Mouse (Mus musculus): Measurements from ENCODE around the gene Smok2a. TPM values are rescaled to one million over a fixed set of nuclear protein-coding genes. Genes with fewer than 3 reads are reported as not detected.
A peak's percentile ranks its signal among the peaks of the same experiment; 100 is the strongest.
"Not testable (repeated sequence)": the region's sequence is repeated elsewhere in the genome, so short reads cannot be mapped to it uniquely, and the experiment has no call there.

Smok2a gene
- polyA plus RNA-seq, 1 experiment, result not detected

- H3K4me1 ChIP-seq (ENCODE audit: control insufficient read depth, insufficient read depth, low read length); H3K36me3 ChIP-seq (ENCODE audit: control insufficient read depth, insufficient read depth, low read length); DNase-seq; H3K27ac ChIP-seq (ENCODE audit: insufficient read depth, low read depth, low read length); H3K4me3 ChIP-seq (ENCODE audit: insufficient read depth, low read depth, low read length); H3K27me3 ChIP-seq (replicated peaks; ENCODE audit: control insufficient read depth, insufficient read depth, low read length): not testable (repeated sequence)
- 83% methylated on average over 10 of the region's 10 CpGs for WGBS
Observed at GRCm38 (mm10) chr17:13190836-13191583, 30.0 kb upstream of the Smok2a start.

DNA sequence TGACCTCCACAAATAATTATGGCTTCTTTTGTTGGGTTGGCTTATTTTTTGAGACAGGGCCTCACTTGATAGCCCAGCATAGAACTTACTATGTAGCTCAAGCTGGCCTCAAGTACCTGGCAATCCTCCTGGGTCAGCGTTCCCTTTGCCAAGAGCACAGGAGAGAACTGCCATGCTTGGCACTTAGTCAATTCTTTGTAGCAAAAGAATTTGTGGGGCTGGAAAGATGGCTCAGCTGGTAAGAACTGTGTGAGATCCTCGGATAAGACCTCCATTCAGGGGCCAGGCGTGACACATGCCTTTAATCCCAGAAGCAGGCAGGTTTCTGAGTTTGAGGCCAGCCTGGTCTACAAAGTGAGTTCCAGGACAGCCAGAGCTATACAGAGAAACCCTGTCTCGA, 24.5 kb upstream of the Smok2a start:
- not testable (repeated sequence) for H3K27me3 ChIP-seq (replicated peaks; ENCODE audit: control insufficient read depth, insufficient read depth, low read length); H3K27ac ChIP-seq (ENCODE audit: insufficient read depth, low read depth, low read length); H3K36me3 ChIP-seq (ENCODE audit: control insufficient read depth, insufficient read depth, low read length); H3K4me3 ChIP-seq (ENCODE audit: insufficient read depth, low read depth, low read length); H3K4me1 ChIP-seq (ENCODE audit: control insufficient read depth, insufficient read depth, low read length)
- WGBS, result 58% methylated on average over 4 of the region's 4 CpGs
- DNase-seq, result peak; percentile 43

- DNase-seq; H3K4me1 ChIP-seq (ENCODE audit: control insufficient read depth, insufficient read depth, low read length); H3K27me3 ChIP-seq (replicated peaks; ENCODE audit: control insufficient read depth, insufficient read depth, low read length); H3K27ac ChIP-seq (ENCODE audit: insufficient read depth, low read depth, low read length); H3K36me3 ChIP-seq (ENCODE audit: control insufficient read depth, insufficient read depth, low read length); H3K4me3 ChIP-seq (ENCODE audit: insufficient read depth, low read depth, low read length): not testable (repeated sequence)
- 92% methylated on average over 2 of the region's 2 CpGs for WGBS
Observed at GRCm38 (mm10) chr17:13198812-13199211, 22.2 kb upstream of the Smok2a start.

DNA sequence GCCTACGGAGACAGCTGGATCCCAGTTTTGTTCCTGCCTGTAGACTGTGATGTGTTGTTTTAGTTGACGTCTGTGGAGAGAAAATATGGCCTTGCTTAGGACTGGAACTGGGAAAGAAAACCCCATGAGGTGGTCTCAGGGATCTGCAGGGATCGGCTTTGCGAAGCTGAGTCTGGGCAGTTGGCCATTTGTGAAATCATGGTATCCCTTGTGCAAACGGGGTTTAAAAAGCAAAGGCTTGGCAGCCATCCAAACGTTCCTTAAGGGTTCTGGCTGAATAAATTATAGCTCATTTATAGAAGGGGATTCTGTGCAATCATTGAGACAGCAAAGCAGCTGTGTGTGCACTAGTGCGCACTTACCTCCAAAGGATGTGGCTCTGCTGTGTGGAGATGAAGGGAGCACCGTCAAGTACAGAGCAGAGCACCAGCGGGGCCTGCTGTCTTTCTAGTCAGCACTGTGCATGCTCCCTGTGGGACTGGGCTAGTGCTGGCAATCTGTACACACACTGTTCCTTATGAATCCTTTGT, 21.0 kb upstream of the Smok2a start:
- H3K36me3 ChIP-seq (ENCODE audit: control insufficient read depth, insufficient read depth, low read length); H3K4me1 ChIP-seq (ENCODE audit: control insufficient read depth, insufficient read depth, low read length); DNase-seq; H3K27ac ChIP-seq (ENCODE audit: insufficient read depth, low read depth, low read length); H3K4me3 ChIP-seq (ENCODE audit: insufficient read depth, low read depth, low read length); H3K27me3 ChIP-seq (replicated peaks; ENCODE audit: control insufficient read depth, insufficient read depth, low read length): not testable (repeated sequence)
- WGBS, result 67% methylated on average over 8 of the region's 9 CpGs

DNA sequence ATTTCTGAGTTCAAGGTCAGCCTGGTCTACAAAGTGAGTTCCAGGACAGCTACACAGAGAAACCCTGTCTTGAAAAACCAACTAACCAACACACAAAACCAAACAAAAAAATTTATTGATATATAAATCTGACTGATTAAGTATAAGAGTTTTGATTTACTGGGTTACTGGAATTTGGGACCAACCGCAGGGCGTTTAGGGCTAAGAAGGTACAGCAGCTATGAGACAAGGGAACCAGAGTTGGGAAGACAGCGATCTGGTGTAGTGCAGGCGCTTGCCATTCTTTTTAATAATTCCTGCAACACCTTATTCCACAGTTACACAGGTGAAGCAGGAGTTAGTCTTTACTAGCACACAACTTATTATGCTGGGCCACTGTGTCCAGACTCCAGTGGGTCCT, 19.4 kb upstream of the Smok2a start:
- 87% methylated on average over 4 of the region's 4 CpGs for WGBS
- not testable (repeated sequence) for DNase-seq; H3K4me1 ChIP-seq (ENCODE audit: control insufficient read depth, insufficient read depth, low read length); H3K36me3 ChIP-seq (ENCODE audit: control insufficient read depth, insufficient read depth, low read length); H3K27ac ChIP-seq (ENCODE audit: insufficient read depth, low read depth, low read length); H3K4me3 ChIP-seq (ENCODE audit: insufficient read depth, low read depth, low read length); H3K27me3 ChIP-seq (replicated peaks; ENCODE audit: control insufficient read depth, insufficient read depth, low read length)

- DNase-seq; H3K27me3 ChIP-seq (replicated peaks; ENCODE audit: control insufficient read depth, insufficient read depth, low read length); H3K27ac ChIP-seq (ENCODE audit: insufficient read depth, low read depth, low read length); H3K4me1 ChIP-seq (ENCODE audit: control insufficient read depth, insufficient read depth, low read length); H3K4me3 ChIP-seq (ENCODE audit: insufficient read depth, low read depth, low read length); H3K36me3 ChIP-seq (ENCODE audit: control insufficient read depth, insufficient read depth, low read length): not testable (repeated sequence)
- WGBS, result 82% methylated on average over 2 of the region's 3 CpGs
Observed at GRCm38 (mm10) chr17:13202453-13203107, 18.4 kb upstream of the Smok2a start.

DNA sequence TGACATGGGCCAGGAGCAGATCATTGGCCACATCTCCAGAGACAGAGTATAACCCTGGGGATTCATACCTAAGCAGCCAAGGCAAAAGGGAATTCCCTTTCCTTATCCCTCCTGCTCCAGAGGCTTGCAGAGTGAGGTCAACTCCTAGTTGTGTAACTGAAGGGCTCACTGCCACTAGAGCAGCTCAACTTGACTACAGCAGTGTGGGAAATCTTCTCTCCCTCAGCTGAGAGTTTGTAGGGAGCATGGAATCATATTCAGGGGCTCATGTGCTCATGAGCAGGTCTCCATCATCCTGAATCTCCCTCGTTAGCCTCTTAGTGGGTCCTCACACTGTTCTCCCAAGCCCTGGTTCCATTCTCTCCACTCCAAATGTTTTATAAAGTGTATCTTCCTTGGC, 15.7 kb upstream of the Smok2a start:
- WGBS, result 82% methylated on average over 1 of the region's 1 CpGs
- not testable (repeated sequence) for H3K27ac ChIP-seq (ENCODE audit: insufficient read depth, low read depth, low read length); DNase-seq; H3K4me3 ChIP-seq (ENCODE audit: insufficient read depth, low read depth, low read length); H3K36me3 ChIP-seq (ENCODE audit: control insufficient read depth, insufficient read depth, low read length); H3K4me1 ChIP-seq (ENCODE audit: control insufficient read depth, insufficient read depth, low read length); H3K27me3 ChIP-seq (replicated peaks; ENCODE audit: control insufficient read depth, insufficient read depth, low read length)

DNA sequence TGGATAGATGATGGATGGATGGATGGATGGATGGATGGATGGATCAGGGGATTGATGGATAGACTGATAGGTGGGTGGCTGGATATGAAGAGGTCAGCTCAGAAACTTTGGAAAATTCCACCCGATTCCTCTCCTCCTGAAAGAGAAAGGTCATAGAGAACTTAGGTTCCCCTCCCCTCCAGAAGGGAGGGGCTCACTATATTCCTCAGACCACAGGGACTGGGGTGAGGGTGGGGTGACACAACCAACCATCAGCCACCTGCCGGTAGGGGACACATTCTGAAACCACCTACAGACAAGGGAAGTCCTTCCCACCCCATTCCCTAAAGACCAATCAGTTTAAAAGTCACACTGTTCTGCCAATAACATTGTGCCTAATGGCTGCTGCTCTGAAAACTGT, 14.5 kb upstream of the Smok2a start:
- Histone ChIP-seq H3K4me3 (ENCODE audit: insufficient read depth, low read depth, low read length) (no peak overlapping the region), H3K36me3 (ENCODE audit: control insufficient read depth, insufficient read depth, low read length) (no peaks in the 10 kb centered on the region), H3K4me1 (ENCODE audit: control insufficient read depth, insufficient read depth, low read length) (no peaks in the 10 kb centered on the region), H3K27ac (ENCODE audit: insufficient read depth, low read depth, low read length) (no peak overlapping the region), H3K27me3 (replicated peaks; ENCODE audit: control insufficient read depth, insufficient read depth, low read length) (no peaks in the 10 kb centered on the region)
- no peak for DNase-seq
- TF ChIP-seq CTCF (conservative IDR thresholded peaks at IDR 0.05; ENCODE audit: insufficient read depth, insufficient read length, low read depth, low read length) (no peak), POLR2A (IDR thresholded peaks at IDR 0.05; ENCODE audit: low read depth, low read length) (no peak)
- 90% methylated on average over 2 of the region's 2 CpGs for WGBS

DNA sequence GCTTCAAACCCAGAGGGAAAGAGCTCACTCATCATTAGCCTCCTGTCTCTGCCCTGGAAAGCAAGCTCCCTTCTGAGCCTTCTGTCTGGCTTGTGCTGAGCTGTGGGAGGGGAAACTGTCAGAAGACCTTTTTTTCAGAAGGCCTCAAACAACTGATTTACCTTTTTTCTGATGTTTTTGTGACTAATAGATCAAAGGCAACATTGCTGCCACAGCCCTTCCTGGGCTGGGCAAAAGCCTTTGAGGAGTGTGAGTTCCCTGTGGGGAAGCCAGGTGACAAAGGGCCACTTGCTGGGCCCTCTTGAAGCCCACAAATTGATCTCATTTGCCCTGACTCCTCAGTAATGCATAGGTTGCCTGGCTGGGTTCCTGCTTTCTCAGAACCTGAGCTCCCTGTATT, 12.5 kb upstream of the Smok2a start:
- DNase-seq, result not testable (repeated sequence)

More for the DNA sequence above, 12.5 kb upstream of the Smok2a start:
- not testable (repeated sequence) for H3K36me3 ChIP-seq (ENCODE audit: control insufficient read depth, insufficient read depth, low read length); H3K27ac ChIP-seq (ENCODE audit: insufficient read depth, low read depth, low read length); H3K4me3 ChIP-seq (ENCODE audit: insufficient read depth, low read depth, low read length); H3K27me3 ChIP-seq (replicated peaks; ENCODE audit: control insufficient read depth, insufficient read depth, low read length); H3K4me1 ChIP-seq (ENCODE audit: control insufficient read depth, insufficient read depth, low read length)

All from kidney, adult 2 months (tissue).